Mouse (Mus musculus) intestine, postnatal 0 days (tissue): ENCODE measurements at regions not wholly inside any gene's neighbourhood (a gene's known extent, or its start where the extent isn't known, plus 50 kb on each side); places are given as distances from the start of the nearest gene placed in this dataset.

ENCODE experiments used
- ATAC-seq: fragments of 200-750 bp; cut with Nextera tagmentation; 2 replicates; pipeline ENCODE4 v1.8.0; 2017; ENCODE audit warnings: mild to moderate bottlenecking, moderate TSS enrichment, moderate library complexity
- H3K27ac ChIP-seq: fragments of 300-500 bp; sonication (generic); 2 replicates; pipeline ENCODE4 v1.5.1; 2014; ENCODE audit warnings: mild to moderate bottlenecking, low read depth, low read length, moderate library complexity
- H3K27me3 ChIP-seq: fragments of 300-500 bp; sonication (generic); replicated peaks from 2 replicates; pipeline ENCODE4 v1.6.1; 2014; ENCODE audit warnings: low read length, mixed read lengths; ENCODE audit not compliant: control insufficient read depth, insufficient read depth
- H3K36me3 ChIP-seq: fragments of 300-500 bp; sonication (generic); 2 replicates; pipeline ENCODE4 v1.6.1; 2014; ENCODE audit warnings: mild to moderate bottlenecking, moderate library complexity; ENCODE audit not compliant: control insufficient read depth, insufficient read depth
- H3K4me1 ChIP-seq: fragments of 300-500 bp; sonication (generic); replicated peaks from 2 replicates; pipeline ENCODE4 v1.6.1; 2014; ENCODE audit warnings: antibody characterized with exemption, low read length, mixed read lengths; ENCODE audit not compliant: control insufficient read depth, insufficient read depth
- H3K4me2 ChIP-seq: fragments of 300-500 bp; sonication (generic); replicated peaks from 2 replicates; pipeline ENCODE4 v1.6.1; 2014; ENCODE audit warnings: low read depth, mild to moderate bottlenecking, moderate library complexity
- H3K4me3 ChIP-seq: fragments of 300-500 bp; sonication (generic); 2 replicates; pipeline ENCODE4 v1.5.1; 2014; ENCODE audit warnings: low read depth, low read length
- H3K9ac ChIP-seq: fragments of 300-500 bp; sonication (generic); 2 replicates; pipeline ENCODE4 v1.6.1; 2014; ENCODE audit warnings: mild to moderate bottlenecking, low read depth, low read length
- H3K9me3 ChIP-seq: fragments of 300-500 bp; sonication (generic); 2 replicates; pipeline ENCODE4 v1.6.1; 2016; ENCODE audit warnings: mixed run types; ENCODE audit not compliant: control insufficient read depth
- CTCF ChIP-seq: sonication (generic); IDR thresholded peaks from 2 replicates; pipeline ENCODE4 v1.5.1; 2016; ENCODE audit warnings: low read depth, mild to moderate bottlenecking, control low read depth, antibody characterized with exemption, moderate library complexity
- WGBS: fragments of 180-500 bp; shearing (Covaris S2); extraction: QIAGEN DNeasy Blood & Tissue Kit; methylation state at CpG from one replicate; pipeline ENCODE4 v1.1.7; 2014; 5-methylcytosine and 5-hydroxymethylcytosine counted together

GRCm38 (mm10) chr4:64200151-64200807 is 153.5 kb upstream of the Tnc start:
- Histone ChIP-seq H3K36me3 (no peaks in the 10 kb centered on the region), H3K4me2 (no peak overlapping the region), H3K9me3 (0 out of 2 replicates have a peak, but pooled peaks cover under 1% of the 10 kb centered on the region), H3K27me3 (no peaks in the 10 kb centered on the region), H3K4me3 (no peak overlapping the region), H3K4me1 (no peaks in the 10 kb centered on the region), H3K27ac (no peak overlapping the region), H3K9ac (no peak overlapping the region)
- TF ChIP-seq CTCF = no peak
- ATAC-seq = no peak
- 45% methylated on average over 3 of the region's 3 CpGs for WGBS

GRCm38 (mm10) chr4:64184986-64185385 is 138.2 kb upstream of the Tnc start:
- Histone ChIP-seq H3K4me3 (no peak overlapping the region), H3K9ac (no peak overlapping the region), H3K4me1 (no peaks in the 10 kb centered on the region), H3K9me3 (no peaks in the 10 kb centered on the region), H3K4me2 (no peak overlapping the region), H3K36me3 (no peaks in the 10 kb centered on the region), H3K27ac (no peak overlapping the region), H3K27me3 (no peaks in the 10 kb centered on the region)
- TF ChIP-seq CTCF = no peak
- ATAC-seq = no peak

GRCm38 (mm10) chr4:64175938-64176337 is 129.1 kb upstream of the Tnc start:
- Histone ChIP-seq H3K36me3 (no peaks in the 10 kb centered on the region), H3K27me3 (no peaks in the 10 kb centered on the region), H3K4me2 (no peak overlapping the region), H3K9me3 (no peaks in the 10 kb centered on the region), H3K4me1 (no peaks in the 10 kb centered on the region), H3K27ac (no peak overlapping the region), H3K4me3 (no peak overlapping the region), H3K9ac (no peak overlapping the region)
- no peak for TF ChIP-seq CTCF
- ATAC-seq = no peak
- 24% methylated on average over 3 of the region's 3 CpGs for WGBS

- TF ChIP-seq CTCF = no peak
- WGBS = 86% methylated on average over 3 of the region's 3 CpGs
- Histone ChIP-seq H3K4me3 (no peak overlapping the region), H3K4me1 (no peaks in the 10 kb centered on the region), H3K36me3 (no peaks in the 10 kb centered on the region), H3K9me3 (no peaks in the 10 kb centered on the region), H3K9ac (no peak overlapping the region), H3K27me3 (no peaks in the 10 kb centered on the region), H3K4me2 (no peak overlapping the region), H3K27ac (no peak overlapping the region)
- no peak for ATAC-seq
Measured at GRCm38 (mm10) chr4:64171476-64171875, 124.7 kb upstream of the Tnc start.

GRCm38 (mm10) chr4:64148989-64149463 is 102.2 kb upstream of the Tnc start:
- TF ChIP-seq CTCF = no peak
- H3K36me3 ChIP-seq = no peaks in the 10 kb centered on the region
- H3K4me3 ChIP-seq = no peak overlapping the region
- WGBS = 77% methylated on average over 5 of the region's 5 CpGs
- H3K4me2 ChIP-seq = no peak overlapping the region
- H3K4me1 ChIP-seq = no peaks in the 10 kb centered on the region
- no peak overlapping the region for H3K9ac ChIP-seq
- no peaks in the 10 kb centered on the region for H3K27me3 ChIP-seq
- no peak overlapping the region for H3K27ac ChIP-seq
- no peak for ATAC-seq
- no peaks in the 10 kb centered on the region for H3K9me3 ChIP-seq

GRCm38 (mm10) chr4:64145924-64146323 is 99.1 kb upstream of the Tnc start:
- H3K9me3 ChIP-seq = no peaks in the 10 kb centered on the region
- no peaks in the 10 kb centered on the region for H3K27me3 ChIP-seq
- WGBS = 79% methylated on average over 2 of the region's 2 CpGs
- no peaks in the 10 kb centered on the region for H3K36me3 ChIP-seq
- H3K4me1 ChIP-seq = no peaks in the 10 kb centered on the region
- no peak overlapping the region for H3K27ac ChIP-seq
- no peak for TF ChIP-seq CTCF
- no peak overlapping the region for H3K4me3 ChIP-seq
- H3K9ac ChIP-seq = no peak overlapping the region
- H3K4me2 ChIP-seq = no peak overlapping the region
- ATAC-seq = no peak
